Mouse (Mus musculus): ENCODE measurements around the gene Zhx3. TPM values are rescaled to one million over a fixed set of nuclear protein-coding genes. Genes with fewer than 3 reads are reported as not detected.

Zhx3 gene
- polyA plus RNA-seq, 1 experiment from 2014 or later: 9.8 TPM

DNA sequence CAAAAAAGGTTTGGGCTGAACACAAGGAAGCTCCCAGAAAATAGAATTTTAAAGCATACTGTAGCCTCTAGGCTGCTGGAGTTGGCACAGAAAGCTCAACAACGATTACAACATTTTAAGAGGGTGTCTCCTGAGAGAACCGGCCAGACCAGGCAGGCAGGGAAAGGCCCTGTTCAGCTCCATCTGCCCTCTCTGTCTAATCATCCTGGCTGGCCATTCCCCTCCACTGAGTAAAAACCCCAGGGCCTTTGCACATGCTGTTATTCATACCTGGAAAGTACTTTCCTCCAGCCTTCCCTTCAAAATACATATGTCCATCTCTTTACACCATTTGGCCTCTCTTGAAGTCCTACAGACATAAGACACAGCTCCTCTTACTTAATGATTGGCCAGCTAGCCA, 143.4 kb downstream of the Zhx3 start:
- no peaks in the 10 kb centered on the region for H3K9me3 ChIP-seq (replicated peaks)
- peaks cover 13% of the 10 kb centered on the region for H3K36me3 ChIP-seq
- no peak overlapping the region for H3K27ac ChIP-seq (ENCODE audit: poor library complexity, severe bottlenecking)
- no peak overlapping the region for H3K4me2 ChIP-seq
- 84% methylated on average over 2 of the region's 2 CpGs for WGBS
- H3K4me3 ChIP-seq: no peak overlapping the region
- no peak for ATAC-seq (ENCODE audit: insufficient number of reproducible peaks, low FRiP score)
- no peaks in the 10 kb centered on the region for H3K27me3 ChIP-seq (replicated peaks)
- H3K9ac ChIP-seq: no peak overlapping the region
- H3K4me1 ChIP-seq (replicated peaks): peaks cover 32% of the 10 kb centered on the region

DNA sequence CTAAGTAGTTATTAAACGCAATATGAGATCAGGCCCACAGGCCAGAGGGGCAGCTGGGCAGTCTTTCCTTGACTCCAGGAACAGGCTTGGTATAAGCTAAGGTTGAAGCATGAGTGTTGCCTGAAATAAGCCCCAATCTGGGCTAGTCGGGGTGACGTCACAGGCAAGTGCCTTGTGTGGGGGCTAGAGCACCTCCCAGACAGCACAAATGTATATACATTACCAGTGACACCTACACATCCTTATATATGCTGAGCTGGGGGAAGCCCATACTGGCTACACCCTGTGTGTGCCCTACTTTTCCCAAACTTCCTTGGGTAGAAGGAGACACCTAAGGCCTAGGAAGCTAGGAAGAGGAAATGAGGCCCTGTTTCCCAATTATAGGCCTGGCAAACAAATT, 143.8 kb downstream of the Zhx3 start:
- WGBS: 88% methylated on average over 3 of the region's 3 CpGs
- H3K27ac ChIP-seq (ENCODE audit: poor library complexity, severe bottlenecking): no peak overlapping the region
- H3K27me3 ChIP-seq (replicated peaks): no peaks in the 10 kb centered on the region
- H3K4me2 ChIP-seq: no peak overlapping the region
- H3K9ac ChIP-seq: no peak overlapping the region
- H3K36me3 ChIP-seq: peaks cover 14% of the 10 kb centered on the region
- ATAC-seq (ENCODE audit: insufficient number of reproducible peaks, low FRiP score): no peak
- peaks cover 27% of the 10 kb centered on the region for H3K4me1 ChIP-seq (replicated peaks)
- H3K4me3 ChIP-seq: no peak overlapping the region
- H3K9me3 ChIP-seq (replicated peaks): no peaks in the 10 kb centered on the region

DNA sequence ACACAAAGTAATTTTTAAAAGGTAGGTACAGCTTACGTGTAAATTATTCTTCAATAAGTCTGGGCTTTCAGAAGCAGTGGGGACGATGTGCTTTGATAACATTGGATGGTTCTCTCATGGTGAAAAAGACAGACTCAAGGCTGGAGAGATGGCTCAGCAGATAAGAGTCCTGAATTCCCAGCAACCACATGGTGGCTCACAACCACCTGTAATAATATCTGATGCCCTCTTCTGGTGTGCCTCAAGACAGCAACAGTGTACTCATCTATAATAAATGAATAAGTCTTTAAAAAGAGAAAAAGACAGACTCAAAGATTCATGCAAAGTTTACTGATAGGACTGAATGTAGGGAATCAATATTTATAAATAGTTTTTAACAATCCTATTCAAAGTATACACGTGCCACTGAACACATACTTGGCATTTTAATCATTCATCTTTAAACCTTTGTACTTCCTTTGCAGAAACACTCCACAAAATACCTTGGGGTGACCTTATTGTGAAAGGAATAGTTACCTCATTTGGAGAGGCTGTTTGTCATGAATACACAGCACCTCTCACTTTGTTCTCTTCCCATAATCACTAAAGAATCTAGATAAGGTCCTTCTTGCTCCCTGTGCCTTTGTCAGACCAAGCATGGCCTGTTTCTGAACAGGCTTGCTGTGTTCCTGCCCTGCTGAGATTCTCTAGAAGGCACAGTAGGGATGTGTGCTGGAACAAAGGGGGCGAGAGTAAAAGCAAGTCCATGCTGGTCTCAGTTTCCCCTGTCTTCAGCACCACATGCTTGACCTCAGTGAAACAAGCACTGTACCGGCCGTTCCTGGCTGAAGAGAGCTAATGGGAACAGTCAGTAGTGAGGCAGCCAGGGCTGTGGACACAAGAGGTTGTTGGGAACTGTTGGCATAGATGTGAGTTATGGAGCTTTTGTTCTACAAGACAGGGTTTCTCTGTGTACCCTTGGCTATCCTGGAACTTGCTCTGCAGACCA, 146.6 kb downstream of the Zhx3 start:
- no peak for ATAC-seq (ENCODE audit: insufficient number of reproducible peaks, low FRiP score)
- WGBS: 80% methylated on average over 6 of the region's 6 CpGs
- no peak overlapping the region for H3K4me2 ChIP-seq
- H3K4me1 ChIP-seq (replicated peaks): peaks cover 12% of the 10 kb centered on the region
- H3K27ac ChIP-seq (ENCODE audit: poor library complexity, severe bottlenecking): no peak overlapping the region
- no peaks in the 10 kb centered on the region for H3K9me3 ChIP-seq (replicated peaks)
- peaks cover 33% of the 10 kb centered on the region for H3K36me3 ChIP-seq
- no peaks in the 10 kb centered on the region for H3K27me3 ChIP-seq (replicated peaks)
- H3K4me3 ChIP-seq: no peak overlapping the region
- no peak overlapping the region for H3K9ac ChIP-seq

DNA sequence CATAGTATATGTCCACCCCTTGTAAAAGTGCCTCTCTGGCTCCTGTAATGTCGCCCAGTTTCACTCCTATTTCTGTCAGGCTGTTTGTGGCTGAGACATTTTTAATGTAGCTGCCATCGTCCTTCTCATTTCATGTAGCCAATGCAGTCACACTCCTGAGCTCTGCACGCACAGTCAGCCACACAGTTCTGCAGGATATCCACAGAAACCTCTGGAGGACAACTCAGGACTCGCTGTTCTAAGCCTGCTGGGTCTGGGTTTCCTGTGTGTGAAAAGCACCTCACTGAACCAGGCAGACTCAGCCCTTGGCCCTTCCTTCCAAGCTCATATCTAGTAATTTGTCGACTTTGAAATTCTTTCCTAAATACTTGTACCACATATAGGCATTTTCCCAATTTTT, 148.3 kb downstream of the Zhx3 start:
- Histone ChIP-seq H3K9me3 (replicated peaks) (no peaks in the 10 kb centered on the region), H3K9ac (no peak overlapping the region), H3K27ac (ENCODE audit: poor library complexity, severe bottlenecking) (no peak overlapping the region), H3K4me1 (replicated peaks) (no peaks in the 10 kb centered on the region), H3K27me3 (replicated peaks) (no peaks in the 10 kb centered on the region), H3K4me3 (no peak overlapping the region), H3K4me2 (no peak overlapping the region), H3K36me3 (peaks cover 49% of the 10 kb centered on the region)
- 92% methylated on average over 5 of the region's 5 CpGs for WGBS
- ATAC-seq (ENCODE audit: insufficient number of reproducible peaks, low FRiP score): no peak

DNA sequence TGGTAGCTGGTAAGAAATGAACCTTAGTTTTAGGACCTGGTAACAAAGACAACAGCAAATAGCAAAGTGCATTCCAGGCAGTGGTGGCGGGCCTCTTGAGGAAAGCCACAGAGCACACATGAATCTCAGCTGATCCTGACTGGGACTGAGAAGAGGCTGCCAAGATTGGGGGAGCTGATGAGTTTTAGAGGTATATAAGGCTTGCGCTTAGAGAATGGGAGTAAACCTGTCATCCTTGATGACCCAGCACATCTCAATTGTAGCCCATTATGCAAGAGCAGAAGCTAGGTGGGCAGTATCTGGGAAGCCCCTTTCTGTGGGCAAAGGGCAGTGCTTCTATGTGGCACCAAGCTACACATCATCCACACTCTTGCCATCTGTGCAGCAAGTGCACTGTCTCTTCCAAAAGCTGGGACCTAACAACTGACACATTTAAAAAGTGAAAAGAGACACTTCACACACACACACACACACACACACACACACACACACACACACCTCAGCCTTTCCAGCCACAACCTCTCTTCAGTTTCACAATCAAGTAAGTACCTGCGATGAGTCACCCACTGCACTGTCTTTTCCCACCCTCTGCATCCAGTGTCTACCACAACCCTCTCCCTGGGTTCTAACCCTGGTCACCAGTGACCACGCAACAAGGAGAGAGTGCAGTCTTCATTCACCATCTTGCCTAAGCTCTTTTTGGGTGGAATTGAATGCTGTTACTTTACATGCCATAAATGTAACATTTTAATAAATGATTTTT, 149.0 kb downstream of the Zhx3 start:
- H3K9ac ChIP-seq: no peak overlapping the region
- 93% methylated on average over 4 of the region's 4 CpGs for WGBS
- peak overlapping the region; percentile 7; the same call in 1 of the 2 replicates for H3K27ac ChIP-seq (ENCODE audit: poor library complexity, severe bottlenecking)
- no peaks in the 10 kb centered on the region for H3K4me1 ChIP-seq (replicated peaks)
- H3K9me3 ChIP-seq (replicated peaks): no peaks in the 10 kb centered on the region
- H3K27me3 ChIP-seq (replicated peaks): no peaks in the 10 kb centered on the region
- ATAC-seq (ENCODE audit: insufficient number of reproducible peaks, low FRiP score): no peak
- H3K4me3 ChIP-seq: no peak overlapping the region
- no peak overlapping the region for H3K4me2 ChIP-seq
- H3K36me3 ChIP-seq: peaks cover 55% of the 10 kb centered on the region

DNA sequence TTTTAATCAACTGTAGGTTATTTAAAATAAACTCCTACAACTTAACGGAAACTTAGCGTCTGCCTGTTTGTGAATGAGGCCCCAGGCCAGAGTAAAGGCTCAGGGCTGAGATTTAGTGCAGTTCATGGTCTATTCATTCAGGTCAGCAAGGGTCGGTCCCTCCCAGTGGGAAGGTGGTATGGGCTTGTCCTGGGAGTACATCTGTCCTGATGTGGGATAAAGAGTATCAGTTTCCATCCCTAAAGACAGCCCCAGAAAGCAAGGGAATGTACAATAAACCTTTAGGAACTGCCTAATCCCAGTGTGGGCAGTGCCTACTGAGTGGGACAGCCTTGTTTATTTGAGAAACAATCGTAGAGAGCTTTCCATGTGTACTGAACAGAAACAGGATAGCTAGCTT, 150.1 kb downstream of the Zhx3 start:
- H3K27me3 ChIP-seq (replicated peaks): no peaks in the 10 kb centered on the region
- H3K9me3 ChIP-seq (replicated peaks): no peaks in the 10 kb centered on the region
- H3K9ac ChIP-seq: no peak overlapping the region
- 86% methylated on average over 4 of the region's 4 CpGs for WGBS
- no peaks in the 10 kb centered on the region for H3K4me1 ChIP-seq (replicated peaks)
- H3K36me3 ChIP-seq: peaks cover 63% of the 10 kb centered on the region
- ATAC-seq (ENCODE audit: insufficient number of reproducible peaks, low FRiP score): no peak
- no peak overlapping the region for H3K4me3 ChIP-seq
- H3K4me2 ChIP-seq: no peak overlapping the region
- no peak overlapping the region for H3K27ac ChIP-seq (ENCODE audit: poor library complexity, severe bottlenecking)

DNA sequence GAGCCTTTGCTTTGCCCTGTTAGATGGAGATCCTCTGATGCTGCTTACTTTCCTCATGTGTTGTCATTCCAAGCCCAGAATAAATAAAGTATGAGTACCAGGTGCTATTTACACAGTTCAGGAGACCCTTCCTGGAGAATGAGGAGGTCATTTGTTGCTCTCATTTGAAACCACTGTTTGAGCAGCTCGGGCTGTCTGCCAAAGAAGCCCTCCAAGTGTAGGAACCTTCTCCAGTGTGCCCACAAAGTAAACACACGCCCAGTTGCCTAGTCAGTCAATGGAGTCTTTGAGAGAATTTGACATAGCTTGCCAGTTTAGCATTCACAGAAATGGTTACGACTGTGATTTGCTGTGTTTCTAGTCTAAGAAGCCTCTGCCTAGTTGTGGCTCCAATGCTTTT, 154.0 kb downstream of the Zhx3 start:
- Histone ChIP-seq H3K4me2 (no peak overlapping the region), H3K9ac (no peak overlapping the region)

DNA sequence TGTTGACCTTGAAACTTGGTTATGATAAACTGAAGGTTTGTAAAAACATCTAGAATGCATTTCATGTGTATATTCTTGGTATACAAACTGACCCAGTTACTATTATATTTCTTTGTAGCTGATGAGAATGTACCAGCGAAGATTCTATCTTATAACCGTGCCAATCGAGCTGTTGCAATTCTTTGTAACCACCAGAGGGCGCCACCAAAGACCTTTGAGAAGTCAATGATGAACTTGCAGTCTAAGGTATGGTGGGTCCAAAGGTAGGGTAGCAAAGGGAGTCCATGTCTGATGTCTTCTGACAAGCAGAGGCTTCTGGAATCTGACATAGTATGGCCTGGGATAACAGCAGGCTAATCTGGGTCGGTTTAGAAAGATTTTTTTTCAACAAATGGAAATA, 155.5 kb downstream of the Zhx3 start:
- Histone ChIP-seq H3K27ac (ENCODE audit: poor library complexity, severe bottlenecking) (no peak overlapping the region), H3K36me3 (peaks cover 83% of the 10 kb centered on the region), H3K9me3 (replicated peaks) (no peaks in the 10 kb centered on the region), H3K9ac (no peak overlapping the region), H3K4me1 (replicated peaks) (no peaks in the 10 kb centered on the region), H3K4me2 (no peak overlapping the region), H3K27me3 (replicated peaks) (no peaks in the 10 kb centered on the region), H3K4me3 (no peak overlapping the region)
- 76% methylated on average over 5 of the region's 5 CpGs for WGBS
- no peak for ATAC-seq (ENCODE audit: insufficient number of reproducible peaks, low FRiP score)

More for the DNA sequence above, 154.0 kb downstream of the Zhx3 start:
- ATAC-seq (ENCODE audit: insufficient number of reproducible peaks, low FRiP score): no peak
- Histone ChIP-seq H3K4me3 (no peak overlapping the region), H3K9me3 (replicated peaks) (no peaks in the 10 kb centered on the region), H3K4me1 (replicated peaks) (no peaks in the 10 kb centered on the region), H3K27me3 (replicated peaks) (no peaks in the 10 kb centered on the region), H3K36me3 (peaks cover 84% of the 10 kb centered on the region), H3K27ac (ENCODE audit: poor library complexity, severe bottlenecking) (no peak overlapping the region)
- WGBS: 90% methylated on average over 3 of the region's 3 CpGs

DNA sequence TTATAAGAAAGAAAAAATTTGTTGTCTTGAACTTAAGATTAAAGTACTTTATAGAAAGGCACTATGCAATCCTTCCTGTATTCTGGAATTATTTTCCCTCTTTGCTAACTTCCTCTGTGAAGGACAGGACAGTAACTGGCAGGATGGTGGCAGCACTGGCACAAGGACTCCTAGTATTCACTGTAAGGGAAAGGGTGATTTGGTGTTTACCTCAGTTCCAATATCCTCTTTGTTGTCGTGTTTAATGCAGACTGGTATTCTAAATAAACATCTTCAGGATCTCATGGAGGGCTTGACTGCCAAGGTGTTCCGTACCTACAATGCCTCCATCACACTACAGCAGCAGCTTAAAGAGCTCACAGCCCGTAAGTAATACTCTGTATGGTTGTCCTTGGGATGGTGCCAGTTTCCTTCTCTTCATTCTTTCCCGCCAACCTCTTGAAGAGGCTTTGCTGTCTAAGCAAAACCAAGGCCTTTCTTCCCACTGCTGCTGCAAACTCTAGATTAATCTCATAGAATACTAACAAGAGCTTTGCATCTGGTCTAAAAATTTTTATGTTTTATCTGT, 157.3 kb downstream of the Zhx3 start:
- H3K9ac ChIP-seq: no peak overlapping the region

DNA sequence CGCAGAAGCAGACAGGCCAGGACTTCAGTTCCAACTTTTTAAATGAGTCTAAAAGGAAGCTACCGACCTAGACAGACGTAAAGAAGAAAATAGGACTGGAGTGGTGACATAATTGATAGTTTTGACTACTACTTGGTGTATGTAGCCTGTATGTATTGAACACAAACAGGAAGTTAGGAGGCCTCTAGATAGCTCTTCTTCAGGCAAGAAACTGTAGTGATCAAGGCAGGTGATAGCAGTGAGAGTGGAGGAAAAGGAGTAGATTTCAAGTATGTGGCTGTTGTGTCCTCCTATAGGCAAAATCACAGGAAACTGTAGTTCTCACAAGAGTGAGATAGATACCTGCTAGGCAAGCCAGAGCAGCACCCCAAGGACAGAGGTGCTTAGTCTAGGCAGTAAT, 165.1 kb downstream of the Zhx3 start:
- no peak overlapping the region for H3K27ac ChIP-seq (ENCODE audit: poor library complexity, severe bottlenecking)
- H3K9ac ChIP-seq: no peak overlapping the region

More for the DNA sequence above, 157.3 kb downstream of the Zhx3 start:
- H3K27me3 ChIP-seq (replicated peaks): no peaks in the 10 kb centered on the region
- H3K4me2 ChIP-seq: no peak overlapping the region
- H3K9me3 ChIP-seq (replicated peaks): no peaks in the 10 kb centered on the region
- H3K4me1 ChIP-seq (replicated peaks): no peaks in the 10 kb centered on the region
- ATAC-seq (ENCODE audit: insufficient number of reproducible peaks, low FRiP score): no peak
- no peak overlapping the region for H3K4me3 ChIP-seq
- H3K27ac ChIP-seq (ENCODE audit: poor library complexity, severe bottlenecking): no peak overlapping the region
- 81% methylated on average over 4 of the region's 4 CpGs for WGBS
- peaks cover 87% of the 10 kb centered on the region for H3K36me3 ChIP-seq

DNA sequence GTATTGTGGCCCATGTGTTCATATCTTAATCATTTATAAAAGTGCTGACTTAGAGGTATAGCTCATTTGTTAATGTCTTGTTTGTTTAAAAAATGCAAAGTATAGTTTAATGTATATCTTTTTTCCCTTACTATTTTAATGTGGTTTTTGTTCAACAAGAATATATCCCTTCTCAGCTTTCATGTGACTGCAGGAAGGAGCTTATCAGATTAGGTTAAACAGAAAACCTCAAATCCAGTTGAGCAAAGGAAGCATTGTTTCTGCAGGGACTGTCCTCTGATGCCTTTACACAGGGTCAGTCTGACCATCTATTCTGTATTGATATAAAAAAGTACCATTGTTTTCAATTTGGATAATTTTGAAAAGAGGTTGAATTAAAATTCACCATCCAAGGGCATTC, 170.0 kb downstream of the Zhx3 start:
- Histone ChIP-seq H3K4me3 (no peak overlapping the region), H3K27ac (ENCODE audit: poor library complexity, severe bottlenecking) (no peak overlapping the region), H3K4me1 (replicated peaks) (peaks cover 18% of the 10 kb centered on the region), H3K27me3 (replicated peaks) (no peaks in the 10 kb centered on the region), H3K9ac (no peak overlapping the region), H3K9me3 (replicated peaks) (no peaks in the 10 kb centered on the region), H3K4me2 (no peak overlapping the region), H3K36me3 (peaks cover 50% of the 10 kb centered on the region)
- ATAC-seq (ENCODE audit: insufficient number of reproducible peaks, low FRiP score): no peak

More for the DNA sequence above, 165.1 kb downstream of the Zhx3 start:
- Histone ChIP-seq H3K4me2 (no peak overlapping the region), H3K4me1 (replicated peaks) (no peaks in the 10 kb centered on the region), H3K4me3 (no peak overlapping the region), H3K36me3 (peaks cover 57% of the 10 kb centered on the region), H3K9me3 (replicated peaks) (no peaks in the 10 kb centered on the region), H3K27me3 (replicated peaks) (no peaks in the 10 kb centered on the region)
- ATAC-seq (ENCODE audit: insufficient number of reproducible peaks, low FRiP score): no peak
- 89% methylated on average over 3 of the region's 3 CpGs for WGBS
